Mouse (Mus musculus): ENCODE measurements at regions not wholly inside any gene's neighbourhood (a gene's known extent, or its start where the extent isn't known, plus 50 kb on each side); places are given as distances from the start of the nearest gene placed in this dataset.

GRCm38 (mm10) chr16:65312947-65313346 lies 207.3 kb upstream of the Htr1f start:
- Histone ChIP-seq H3K4me2 (replicated peaks) (no peak overlapping the region), H3K4me1 (no peaks in the 10 kb centered on the region), H3K27me3 (replicated peaks) (no peaks in the 10 kb centered on the region), H3K27ac (no peak overlapping the region), H3K9ac (no peak overlapping the region), H3K4me3 (no peak overlapping the region), H3K36me3 (no peaks in the 10 kb centered on the region), H3K9me3 (no peaks in the 10 kb centered on the region)
- ATAC-seq (ENCODE audit: low FRiP score, low read depth), result no peak
- 89% methylated on average over 2 of the region's 2 CpGs for WGBS

- ATAC-seq (ENCODE audit: low FRiP score, low read depth), result no peak
- Histone ChIP-seq H3K4me1 (no peaks in the 10 kb centered on the region), H3K27ac (no peak overlapping the region), H3K36me3 (no peaks in the 10 kb centered on the region), H3K9ac (no peak overlapping the region), H3K27me3 (replicated peaks) (no peaks in the 10 kb centered on the region), H3K9me3 (no peaks in the 10 kb centered on the region), H3K4me3 (no peak overlapping the region), H3K4me2 (replicated peaks) (no peak overlapping the region)
- WGBS, result 62% methylated on average over 3 of the region's 3 CpGs
Observed at GRCm38 (mm10) chr16:65315052-65315451, 205.3 kb upstream of the Pou1f1 start.

GRCm38 (mm10) chr16:65332412-65332811 lies 187.9 kb upstream of the Pou1f1 start:
- H3K36me3 ChIP-seq, result no peaks in the 10 kb centered on the region
- no peaks in the 10 kb centered on the region for H3K4me1 ChIP-seq
- H3K9ac ChIP-seq, result no peak overlapping the region
- 82% methylated on average over 2 of the region's 2 CpGs for WGBS
- no peak overlapping the region for H3K4me3 ChIP-seq
- H3K9me3 ChIP-seq, result no peaks in the 10 kb centered on the region
- no peak for ATAC-seq (ENCODE audit: low FRiP score, low read depth)
- no peaks in the 10 kb centered on the region for H3K27me3 ChIP-seq (replicated peaks)
- no peak overlapping the region for H3K4me2 ChIP-seq (replicated peaks)
- no peak overlapping the region for H3K27ac ChIP-seq

GRCm38 (mm10) chr16:65339225-65339624 lies 181.1 kb upstream of the Pou1f1 start:
- Histone ChIP-seq H3K9ac (no peak overlapping the region), H3K27me3 (replicated peaks) (no peaks in the 10 kb centered on the region), H3K27ac (no peak overlapping the region), H3K36me3 (no peaks in the 10 kb centered on the region), H3K9me3 (no peaks in the 10 kb centered on the region), H3K4me1 (no peaks in the 10 kb centered on the region), H3K4me2 (replicated peaks) (no peak overlapping the region), H3K4me3 (no peak overlapping the region)
- 92% methylated on average over 2 of the region's 2 CpGs for WGBS
- no peak for ATAC-seq (ENCODE audit: low FRiP score, low read depth)

GRCm38 (mm10) chr16:65359881-65360280 lies 160.4 kb upstream of the Pou1f1 start:
- Histone ChIP-seq H3K9me3 (no peaks in the 10 kb centered on the region), H3K27me3 (replicated peaks) (no peaks in the 10 kb centered on the region), H3K4me2 (replicated peaks) (no peak overlapping the region), H3K4me3 (no peak overlapping the region), H3K4me1 (no peaks in the 10 kb centered on the region), H3K27ac (no peak overlapping the region), H3K36me3 (no peaks in the 10 kb centered on the region), H3K9ac (no peak overlapping the region)
- 67% methylated on average over 1 of the region's 1 CpGs for WGBS
- no peak for ATAC-seq (ENCODE audit: low FRiP score, low read depth)

GRCm38 (mm10) chr16:65369271-65369670 lies 151.0 kb upstream of the Pou1f1 start:
- H3K4me3 ChIP-seq, result no peak overlapping the region
- H3K4me1 ChIP-seq, result no peaks in the 10 kb centered on the region
- H3K9ac ChIP-seq, result no peak overlapping the region
- no peak overlapping the region for H3K4me2 ChIP-seq (replicated peaks)
- H3K9me3 ChIP-seq, result no peaks in the 10 kb centered on the region
- no peaks in the 10 kb centered on the region for H3K27me3 ChIP-seq (replicated peaks)
- 24% methylated on average over 1 of the region's 1 CpGs for WGBS
- no peaks in the 10 kb centered on the region for H3K36me3 ChIP-seq
- no peak overlapping the region for H3K27ac ChIP-seq
- ATAC-seq (ENCODE audit: low FRiP score, low read depth), result no peak

GRCm38 (mm10) chr16:65370939-65371338 lies 149.4 kb upstream of the Pou1f1 start:
- no peaks in the 10 kb centered on the region for H3K36me3 ChIP-seq
- no peak for ATAC-seq (ENCODE audit: low FRiP score, low read depth)
- no peak overlapping the region for H3K9ac ChIP-seq
- H3K4me1 ChIP-seq, result no peaks in the 10 kb centered on the region
- no peaks in the 10 kb centered on the region for H3K9me3 ChIP-seq
- H3K4me2 ChIP-seq (replicated peaks), result no peak overlapping the region
- WGBS, result 83% methylated on average over 2 of the region's 2 CpGs
- H3K27me3 ChIP-seq (replicated peaks), result no peaks in the 10 kb centered on the region
- no peak overlapping the region for H3K27ac ChIP-seq
- H3K4me3 ChIP-seq, result no peak overlapping the region

- Histone ChIP-seq H3K27me3 (replicated peaks) (no peaks in the 10 kb centered on the region), H3K4me1 (no peaks in the 10 kb centered on the region), H3K27ac (no peak overlapping the region), H3K36me3 (no peaks in the 10 kb centered on the region), H3K4me3 (no peak overlapping the region), H3K9me3 (no peaks in the 10 kb centered on the region), H3K4me2 (replicated peaks) (no peak overlapping the region), H3K9ac (no peak overlapping the region)
- no peak for ATAC-seq (ENCODE audit: low FRiP score, low read depth)
Observed at GRCm38 (mm10) chr16:65376553-65376952, 143.8 kb upstream of the Pou1f1 start.

GRCm38 (mm10) chr16:65378276-65378675 lies 142.0 kb upstream of the Pou1f1 start:
- Histone ChIP-seq H3K27ac (no peak overlapping the region), H3K4me2 (replicated peaks) (no peak overlapping the region), H3K36me3 (no peaks in the 10 kb centered on the region), H3K27me3 (replicated peaks) (no peaks in the 10 kb centered on the region), H3K4me3 (no peak overlapping the region), H3K9me3 (no peaks in the 10 kb centered on the region), H3K4me1 (no peaks in the 10 kb centered on the region), H3K9ac (no peak overlapping the region)
- 88% methylated on average over 3 of the region's 3 CpGs for WGBS
- no peak for ATAC-seq (ENCODE audit: low FRiP score, low read depth)

- no peaks in the 10 kb centered on the region for H3K9me3 ChIP-seq
- no peak for ATAC-seq (ENCODE audit: low FRiP score, low read depth)
- no peaks in the 10 kb centered on the region for H3K36me3 ChIP-seq
- H3K4me3 ChIP-seq, result no peak overlapping the region
- WGBS, result 60% methylated on average over 5 of the region's 5 CpGs
- no peaks in the 10 kb centered on the region for H3K4me1 ChIP-seq
- H3K27me3 ChIP-seq (replicated peaks), result no peaks in the 10 kb centered on the region
- H3K9ac ChIP-seq, result no peak overlapping the region
- H3K4me2 ChIP-seq (replicated peaks), result no peak overlapping the region
- H3K27ac ChIP-seq, result no peak overlapping the region
Observed at GRCm38 (mm10) chr16:65379939-65380338, 140.4 kb upstream of the Pou1f1 start.

GRCm38 (mm10) chr16:65403926-65404648 lies 116.2 kb upstream of the Pou1f1 start:
- Histone ChIP-seq H3K4me2 (replicated peaks) (no peak overlapping the region), H3K9ac (no peak overlapping the region), H3K4me1 (no peaks in the 10 kb centered on the region), H3K27me3 (replicated peaks) (no peaks in the 10 kb centered on the region), H3K36me3 (no peaks in the 10 kb centered on the region), H3K9me3 (no peaks in the 10 kb centered on the region), H3K4me3 (no peak overlapping the region), H3K27ac (no peak overlapping the region)
- ATAC-seq (ENCODE audit: low FRiP score, low read depth), result no peak
- WGBS, result 79% methylated on average over 5 of the region's 5 CpGs

- 86% methylated on average over 5 of the region's 5 CpGs for WGBS
- H3K4me1 ChIP-seq, result no peaks in the 10 kb centered on the region
- H3K27me3 ChIP-seq (replicated peaks), result no peaks in the 10 kb centered on the region
- no peak overlapping the region for H3K4me3 ChIP-seq
- no peak overlapping the region for H3K27ac ChIP-seq
- no peak for ATAC-seq (ENCODE audit: low FRiP score, low read depth)
- no peaks in the 10 kb centered on the region for H3K9me3 ChIP-seq
- no peak overlapping the region for H3K4me2 ChIP-seq (replicated peaks)
- no peaks in the 10 kb centered on the region for H3K36me3 ChIP-seq
- no peak overlapping the region for H3K9ac ChIP-seq
Observed at GRCm38 (mm10) chr16:65404816-65405215, 115.5 kb upstream of the Pou1f1 start.

- Histone ChIP-seq H3K4me3 (no peak overlapping the region), H3K9me3 (no peaks in the 10 kb centered on the region), H3K27me3 (replicated peaks) (no peaks in the 10 kb centered on the region), H3K4me1 (no peaks in the 10 kb centered on the region), H3K36me3 (no peaks in the 10 kb centered on the region), H3K9ac (no peak overlapping the region), H3K4me2 (replicated peaks) (no peak overlapping the region), H3K27ac (no peak overlapping the region)
- ATAC-seq (ENCODE audit: low FRiP score, low read depth), result no peak
- 60% methylated on average over 3 of the region's 3 CpGs for WGBS
Observed at GRCm38 (mm10) chr16:65405824-65406556, 114.3 kb upstream of the Pou1f1 start.

All from neural tube, embryonic 12.5 days (tissue).